Comparison of ENCODE assay signal across 14 mouse cellular contexts in the genomic region with DNA sequence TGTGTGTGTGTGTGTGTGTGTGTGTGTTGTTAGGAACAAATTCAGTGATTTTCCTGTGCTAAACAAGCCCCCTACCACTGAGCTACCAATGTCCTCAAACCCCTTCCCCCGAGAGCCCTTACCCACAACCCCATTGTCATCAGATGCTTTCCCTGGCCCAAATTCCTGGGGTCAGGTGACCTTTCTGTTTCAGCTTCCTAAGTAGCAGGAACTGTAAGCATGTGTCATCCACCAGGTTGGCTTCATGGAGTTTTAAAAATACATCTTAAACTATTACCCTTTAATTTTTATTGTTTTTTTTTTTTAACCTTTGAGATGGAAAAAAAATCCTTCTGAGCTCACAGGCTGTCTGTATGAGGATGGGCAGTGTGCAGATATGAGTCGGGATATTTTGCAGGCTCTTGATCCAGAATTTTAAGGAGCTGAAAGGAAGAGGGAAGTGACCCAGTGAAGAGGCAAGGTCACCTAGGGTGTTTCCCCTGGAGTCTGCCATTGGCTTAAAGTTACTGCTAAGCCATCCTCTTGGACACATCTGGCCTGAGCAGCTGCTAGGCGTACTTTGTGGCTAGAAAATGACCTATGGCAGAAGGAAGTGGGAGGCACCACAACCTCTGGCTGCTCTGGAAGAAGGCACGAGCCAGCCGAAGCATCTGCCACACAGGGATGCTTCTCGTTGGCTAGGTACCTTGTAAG. TPM values are rescaled to one million over a fixed set of nuclear protein-coding genes. Genes with fewer than 3 reads are reported as not detected.
DNase-seq lines count a peak whose midpoint lies in the region; ATAC-seq and TF ChIP-seq lines count a peak whose summit lies in the region.
"Had no signal": no experiment of that assay in that cellular context is flagged by ENCODE, and none has a peak within 500 bp of the region (broad histone marks: within the 10 kb centered on the region; RNA-seq: fewer than 3 reads in every experiment).

No protein-coding gene starts in this region.

- dilution Hi-C loops in CH12.LX (cut with MboI; ENCODE audit: extremely low pct_ligation_motif_present, extremely low pct_unique_long_range_greater_than_20kb, low sequenced_read_pairs) = no loop called here

- 72% methylated on average over 6 of the region's 6 CpGs for WGBS in heart, embryonic 10.5 days

- H3K27ac ChIP-seq in heart, embryonic 10.5 days = no peak overlapping the region
- H3K27ac ChIP-seq in CH12.LX (ENCODE audit: insufficient read depth, low read depth) = peak overlapping the region; percentile 85
- H3K27ac ChIP-seq: left cerebral cortex, adult 2 months; liver, embryonic 13.5 days; neural tube, embryonic 15.5 days had no signal

- no peak for TF ChIP-seq CTCF in CH12.LX (conservative IDR thresholded peaks at IDR 0.05 in 1 of 2, IDR thresholded peaks at IDR 0.05 in 1 of 2; ENCODE audit: low read depth in 2 of 2, low read length in 2 of 2)

- H3K4me3 ChIP-seq in heart, embryonic 10.5 days = no peak overlapping the region
- peak overlapping the region in 1 of 3 experiments; percentile 7 for H3K4me3 ChIP-seq in CH12.LX (replicated peaks in 1 of 3; ENCODE audit: low read depth in 2 of 3, low read length in 2 of 3, poor library complexity in 1 of 3)
- H3K4me3 ChIP-seq: left cerebral cortex, adult 2 months; liver, embryonic 13.5 days; neural tube, embryonic 15.5 days had no signal

- H3K27me3 ChIP-seq in heart, embryonic 10.5 days (ENCODE audit: insufficient read depth, poor library complexity, severe bottlenecking) = no peaks in the 10 kb centered on the region
- H3K27me3 ChIP-seq in CH12.LX (replicated peaks) = no peaks in the 10 kb centered on the region
- H3K27me3 ChIP-seq: liver, embryonic 13.5 days; neural tube, embryonic 15.5 days had no signal

- no peaks in the 10 kb centered on the region for H3K9me3 ChIP-seq in heart, embryonic 10.5 days
- no peaks in the 10 kb centered on the region for H3K9me3 ChIP-seq in CH12.LX (replicated peaks; ENCODE audit: low read length)
- H3K9me3 ChIP-seq: liver, embryonic 13.5 days; neural tube, embryonic 15.5 days had no signal

- no peak; the same call in 1 of the 2 replicates for TF ChIP-seq POLR2A in CH12.LX (IDR thresholded peaks at IDR 0.05; ENCODE audit: low read depth, low read length)

- DNase-seq in heart, adult 9 months (ENCODE audit: low spot score in 2 of 2) = peak; percentile 44 to 56
- no peak for DNase-seq in heart, embryonic 10.5 days (ENCODE audit: low spot score)
- DNase-seq in CH12.LX (ENCODE audit: extremely low read depth) = peak; percentile 66
- DNase-seq in cerebellum, postnatal 14 days = no peak
- no peak for DNase-seq in thymus, postnatal 10 days (ENCODE audit: low spot score in 2 of 2)
- DNase-seq: liver, embryonic 13.5 days; lung, postnatal 10 days had no signal

- TF ChIP-seq RAD21 in CH12.LX (IDR thresholded peaks at IDR 0.05; ENCODE audit: low read depth, low read length) = no peak

- H3K36me3 ChIP-seq in heart, embryonic 10.5 days = no peaks in the 10 kb centered on the region
- H3K36me3 ChIP-seq in CH12.LX (replicated peaks in 1 of 2; ENCODE audit: control insufficient read depth in 1 of 2, insufficient read depth in 1 of 2, low read length in 1 of 2) = peaks cover 6 to 8% of the 10 kb centered on the region in 2 experiments
- H3K36me3 ChIP-seq: liver, embryonic 13.5 days; neural tube, embryonic 15.5 days had no signal

- H3K4me1 ChIP-seq in heart, embryonic 10.5 days = peaks cover 10% of the 10 kb centered on the region; the same call in 1 of the 2 replicates
- peaks cover 15 to 63% of the 10 kb centered on the region in 2 experiments for H3K4me1 ChIP-seq in CH12.LX (ENCODE audit: control insufficient read depth in 1 of 2, insufficient read depth in 2 of 2)

- H3K4me2 ChIP-seq in CH12.LX (ENCODE audit: insufficient read depth, low read depth, poor library complexity, severe bottlenecking) = peak overlapping the region; percentile 64
- H3K4me2 ChIP-seq: liver, embryonic 13.5 days; neural tube, embryonic 15.5 days had no signal

- peak overlapping the region; percentile 9; the same call in 1 of the 2 replicates for H3K9ac ChIP-seq in CH12.LX (ENCODE audit: insufficient read depth, low read depth)
- H3K9ac ChIP-seq: liver, embryonic 13.5 days; neural tube, embryonic 15.5 days had no signal

- H3K79me2 ChIP-seq in CH12.LX (replicated peaks; ENCODE audit: control insufficient read depth, extremely low read depth, insufficient read depth, poor library complexity, severe bottlenecking) = peaks cover 51% of the 10 kb centered on the region

- in situ Hi-C loops in CH12.LX (cut with MboI; ENCODE audit: low pct_ligation_motif_present, low pct_unique_long_range_greater_than_20kb, low sequenced_read_pairs) = no loop called here

- peak; percentile 55 for ATAC-seq in common myeloid progenitor, adult 5-6 weeks (replicated peaks; ENCODE audit: low read depth, poor library complexity, severe bottlenecking)
- ATAC-seq in megakaryocyte progenitor cell, adult 5-6 weeks (replicated peaks; ENCODE audit: poor library complexity) = peak; percentile 40
- ATAC-seq: intestine, embryonic 16.5 days had no signal

- TF ChIP-seq EP300 in CH12.LX (IDR thresholded peaks at IDR 0.05; ENCODE audit: low read length) = peak; percentile 84

TF ChIP-seq in CH12.LX, 34 proteins besides CTCF, POLR2A, EP300 and RAD21:
- TF ChIP-seq MEF2A (IDR thresholded peaks at IDR 0.05; ENCODE audit: borderline replicate concordance, low read depth, low read length) (peak; percentile 33; the same call in 1 of the 2 replicates), HCFC1 (IDR thresholded peaks at IDR 0.05; ENCODE audit: low read depth, low read length) (no peak), CHD2 (IDR thresholded peaks at IDR 0.05; ENCODE audit: low read length) (peak; percentile 65; the same call in 1 of the 2 replicates), TCF12 (IDR thresholded peaks at IDR 0.05; ENCODE audit: low read depth, low read length) (peak; percentile 89), ZNF384 (IDR thresholded peaks at IDR 0.05; ENCODE audit: low read depth, low read length) (0 out of 2 replicates have a peak, but pooled peaks have one; percentile 34), RCOR1 (conservative IDR thresholded peaks at IDR 0.05; ENCODE audit: low read depth, low read length) (peak; percentile 62; the same call in 1 of the 2 replicates), KAT2A (IDR thresholded peaks at IDR 0.05; ENCODE audit: insufficient replicate concordance, low read length) (no peak), ZMIZ1 (IDR thresholded peaks at IDR 0.05; ENCODE audit: low read depth, low read length) (0 out of 2 replicates have a peak, but pooled peaks have one; percentile 16), MAX (IDR thresholded peaks at IDR 0.05; ENCODE audit: low read length) (no peak), SMC3 (IDR thresholded peaks at IDR 0.05; ENCODE audit: low read depth, low read length) (no peak), JUN (IDR thresholded peaks at IDR 0.05; ENCODE audit: insufficient read depth, low read depth, low read length) (no peak), UBTF (IDR thresholded peaks at IDR 0.05; ENCODE audit: low read depth, low read length) (peak; percentile 44; the same call in 1 of the 2 replicates), NELFE (IDR thresholded peaks at IDR 0.05; ENCODE audit: low read depth, low read length) (0 out of 2 replicates have a peak, but pooled peaks have one; percentile 50), IRF4 (IDR thresholded peaks at IDR 0.05; ENCODE audit: low read depth, low read length) (peak; percentile 66), USF2 (conservative IDR thresholded peaks at IDR 0.05; ENCODE audit: low read depth, low read length) (no peak), ETS1 (conservative IDR thresholded peaks at IDR 0.05; ENCODE audit: low read depth, low read length) (peak; percentile 65), BHLHE40 (IDR thresholded peaks at IDR 0.05; ENCODE audit: low read depth, low read length) (peak; percentile 87), SIN3A (IDR thresholded peaks at IDR 0.05; ENCODE audit: low read length) (0 out of 2 replicates have a peak, but pooled peaks have one; percentile 37), USF1 (IDR thresholded peaks at IDR 0.05; ENCODE audit: low read depth, low read length) (no peak; the same call in 1 of the 2 replicates), ZC3H11A (IDR thresholded peaks at IDR 0.05; ENCODE audit: low read depth, low read length) (no peak), POLR2AphosphoS2 (IDR thresholded peaks at IDR 0.05; ENCODE audit: low read depth, low read length) (no peak)
TF ChIP-seq in CH12.LX: peak in this region for 12.

RNA-seq across cellular contexts. Expression of a gene that starts 5.6 kb away (rescaled TPM):
- 31.5 and 36.8 TPM in 2 replicates for polyA plus RNA-seq in heart, embryonic 10.5 days (2016; fragmentation: Nextera tagmentation; extraction: Ambion mirVana)
- total RNA-seq in CH12.LX (2012; rRNA removed) (15.1 and 17.2 TPM in 2 replicates), CH12.LX (2014; rRNA removed) (11.8 and 12.7 TPM in 2 replicates)
- polyA plus RNA-seq in CH12.LX (2012; ENCODE audit: insufficient read length, low read depth) = 52.5 and 188 TPM in 2 replicates
- total RNA-seq in common myeloid progenitor, adult 5-6 weeks (2017) = 57.2 and 83.1 TPM in 2 replicates
- 121 and 145 TPM in 2 replicates for total RNA-seq in megakaryocyte progenitor cell, adult 5-6 weeks (2015)
- 47.6 and 62.6 TPM in 2 replicates for total RNA-seq in megakaryocyte progenitor cell, adult 5-6 weeks (2017)

RNA-seq across cellular contexts. Expression of a gene that starts 16.6 kb away (rescaled TPM):
- polyA plus RNA-seq in heart, embryonic 10.5 days (2016; fragmentation: Nextera tagmentation; extraction: Ambion mirVana) = not detected in 2 replicates
- total RNA-seq in CH12.LX (2012; rRNA removed) (not detected in 2 replicates), CH12.LX (2014; rRNA removed) (not detected in 2 replicates)
- polyA plus RNA-seq in CH12.LX (2012; ENCODE audit: insufficient read length, low read depth) = not detected in 2 replicates
- total RNA-seq in common myeloid progenitor, adult 5-6 weeks (2017) = not detected in 2 replicates
- total RNA-seq in megakaryocyte progenitor cell, adult 5-6 weeks (2015) = not detected in 2 replicates
- total RNA-seq in megakaryocyte progenitor cell, adult 5-6 weeks (2017) = not detected in 2 replicates
- total RNA-seq: adrenal gland, postnatal 14 days; hematopoietic stem cell, adult 5-6 weeks had no signal
- polyA plus RNA-seq: intestine, embryonic 16.5 days; liver, embryonic 13.5 days had no signal

Comparison
In these comparisons a context has a peak if more than half of its experiments do, and no peak if none do; other contexts are left out.
1. DNase-seq: peak in heart, adult 9 months (2 of 2) and CH12.LX (single experiment); none in heart, embryonic 10.5 days (single experiment), cerebellum, postnatal 14 days (0 of 2) and thymus, postnatal 10 days (0 of 2).